Mouse (Mus musculus): Measurements from ENCODE around the gene Lhfp. TPM values are rescaled to one million over a fixed set of nuclear protein-coding genes. Genes with fewer than 3 reads are reported as not detected.
A peak's percentile ranks its signal among the peaks of the same experiment; 100 is the strongest.

Gene Lhfp
- polyA plus RNA-seq, 1 experiment from 2014 or later, result 50.8 TPM

DNA sequence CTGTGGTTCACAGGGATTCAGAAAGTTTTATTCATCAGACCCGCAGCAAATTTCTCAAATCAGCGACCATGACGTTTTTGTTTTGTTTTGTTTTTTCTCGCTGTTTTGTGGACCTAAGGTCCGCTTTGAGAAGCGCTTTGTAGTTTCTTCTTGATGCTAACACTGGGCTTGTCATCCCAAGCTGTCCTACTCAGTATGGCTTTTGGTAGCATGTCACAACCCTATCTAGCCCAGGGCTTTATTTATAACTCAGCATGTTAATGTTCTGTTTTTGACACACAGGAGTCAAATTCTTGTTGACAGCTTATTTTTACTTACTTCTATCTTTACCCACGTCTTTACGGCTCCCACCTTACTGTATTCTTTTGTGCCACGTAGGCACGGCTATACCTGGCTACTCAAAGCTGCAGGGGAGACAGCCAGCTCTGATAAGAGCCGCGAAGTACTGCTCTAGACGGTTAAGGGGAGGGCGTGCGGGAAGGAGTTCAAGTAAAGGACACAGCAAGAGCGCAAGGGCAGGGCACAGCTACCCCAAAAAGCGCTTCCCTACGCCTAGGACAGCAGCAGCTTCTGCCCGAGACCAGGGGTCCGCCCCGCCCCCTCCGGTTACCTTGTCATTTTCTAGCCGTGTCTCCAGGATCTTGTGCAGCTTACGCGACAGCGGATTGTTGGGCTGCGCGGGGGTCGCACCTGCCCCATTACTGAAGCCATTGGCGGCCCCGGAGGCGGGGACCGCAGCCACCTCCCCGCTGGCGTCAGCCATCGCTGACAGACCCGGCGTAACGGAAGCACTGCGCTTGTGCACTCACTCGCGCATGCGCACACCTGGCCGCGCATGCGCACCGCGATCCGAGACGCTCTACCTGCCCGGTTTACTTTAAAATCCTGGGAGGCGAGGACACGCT, 24.6 kb upstream of the Lhfp start, which contains the start of gene Cog6:
TSS of gene Cog6 (minus strand) at position 802 of the 905 bp plus-strand sequence.
- WGBS, result 5% methylated on average over 53 of the region's 53 CpGs
- Histone ChIP-seq H3K36me3 (peaks cover 6% of the 10 kb centered on the region; the same call in 1 of the 2 replicates), H3K27ac (peak within 1 kb of the TSS; percentile 46; the same call in 1 of the 2 replicates), H3K27me3 (no peaks in the 10 kb centered on the region), H3K4me1 (peaks cover 5% of the 10 kb centered on the region; the same call in 1 of the 2 replicates), H3K4me2 (replicated peaks) (peak within 1 kb of the TSS; percentile 70), H3K9me3 (no peaks in the 10 kb centered on the region), H3K9ac (peak within 1 kb of the TSS; percentile 78), H3K4me3 (peak within 1 kb of the TSS; percentile 83)
- ATAC-seq (ENCODE audit: insufficient number of reproducible peaks, insufficient read depth, low FRiP score, low TSS enrichment), result peak; percentile 90

DNA sequence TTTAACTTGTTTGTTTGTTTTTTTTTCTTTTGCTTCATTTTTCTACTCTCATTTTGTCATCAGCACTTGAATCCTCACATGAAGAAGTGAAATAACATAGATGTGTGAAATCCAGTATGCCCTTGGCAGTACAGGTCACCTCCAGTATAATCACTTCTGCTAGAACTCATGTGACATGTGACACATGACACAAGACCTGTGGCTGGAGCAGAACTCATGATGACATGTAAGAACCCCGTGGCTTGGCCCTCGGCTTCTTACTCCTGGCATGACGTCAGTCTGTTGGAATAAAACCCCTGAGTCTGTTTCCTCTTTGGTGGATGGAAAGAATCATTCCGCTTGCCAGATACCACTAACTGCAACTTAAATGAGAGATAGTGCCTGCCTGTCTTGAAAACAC, 14.0 kb upstream of the Lhfp start:
- no peaks in the 10 kb centered on the region for H3K4me1 ChIP-seq
- H3K27ac ChIP-seq, result no peak overlapping the region
- H3K9me3 ChIP-seq, result no peaks in the 10 kb centered on the region
- 76% methylated on average over 4 of the region's 4 CpGs for WGBS
- ATAC-seq (ENCODE audit: insufficient number of reproducible peaks, insufficient read depth, low FRiP score, low TSS enrichment), result no peak
- H3K4me2 ChIP-seq (replicated peaks), result no peak overlapping the region
- H3K4me3 ChIP-seq, result no peak overlapping the region
- no peaks in the 10 kb centered on the region for H3K27me3 ChIP-seq
- no peak overlapping the region for H3K9ac ChIP-seq
- no peaks in the 10 kb centered on the region for H3K36me3 ChIP-seq

DNA sequence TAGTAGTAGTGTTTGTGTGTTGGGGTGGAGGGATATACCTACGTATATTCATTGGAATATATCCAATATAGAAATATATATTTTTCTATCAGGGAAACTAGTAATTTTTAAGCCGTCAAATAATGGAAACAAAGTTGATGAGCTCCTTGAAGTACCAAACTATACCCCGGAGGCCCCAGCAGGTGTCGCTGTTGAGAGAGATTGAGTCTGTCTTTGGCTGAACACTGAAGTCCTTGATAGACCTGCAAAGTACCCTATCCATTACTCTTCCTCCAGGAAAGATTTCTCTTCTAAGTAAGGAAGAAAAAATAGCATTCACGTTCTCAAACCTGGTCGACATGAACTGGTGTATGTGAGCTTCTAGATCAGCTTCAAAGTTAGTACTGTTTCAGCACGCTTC, 12.3 kb upstream of the Lhfp start:
- no peaks in the 10 kb centered on the region for H3K9me3 ChIP-seq
- WGBS, result 18% methylated on average over 7 of the region's 7 CpGs

DNA sequence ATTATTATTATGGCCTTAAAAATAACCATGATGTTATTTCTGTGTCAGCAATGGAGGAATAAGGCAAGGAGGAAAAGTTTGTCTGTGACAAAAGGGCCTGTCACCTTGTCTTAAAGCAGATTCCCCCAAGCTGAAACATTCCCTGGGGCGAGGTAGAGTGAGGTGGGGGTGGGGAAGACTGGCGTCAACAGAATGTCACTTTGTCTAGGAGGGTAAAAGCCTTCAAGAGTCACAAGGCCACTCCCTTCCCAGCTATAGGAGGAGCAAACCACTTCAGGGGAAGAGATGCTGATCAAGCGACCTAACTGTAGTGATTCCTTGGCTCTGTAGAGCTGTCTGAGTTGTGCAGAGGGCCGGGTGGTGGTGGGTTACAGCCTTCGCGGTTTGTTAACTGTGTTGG, 9.7 kb upstream of the Lhfp start:
- no peak for ATAC-seq (ENCODE audit: insufficient number of reproducible peaks, insufficient read depth, low FRiP score, low TSS enrichment)
- H3K4me3 ChIP-seq, result no peak overlapping the region
- no peaks in the 10 kb centered on the region for H3K4me1 ChIP-seq
- 36% methylated on average over 6 of the region's 6 CpGs for WGBS
- no peak overlapping the region for H3K4me2 ChIP-seq (replicated peaks)
- H3K9me3 ChIP-seq, result no peaks in the 10 kb centered on the region
- no peak overlapping the region for H3K9ac ChIP-seq
- no peaks in the 10 kb centered on the region for H3K27me3 ChIP-seq
- no peaks in the 10 kb centered on the region for H3K36me3 ChIP-seq
- no peak overlapping the region for H3K27ac ChIP-seq

More for the DNA sequence above, 12.3 kb upstream of the Lhfp start:
- no peak for ATAC-seq (ENCODE audit: insufficient number of reproducible peaks, insufficient read depth, low FRiP score, low TSS enrichment)
- Histone ChIP-seq H3K9ac (no peak overlapping the region), H3K27ac (no peak overlapping the region), H3K4me1 (no peaks in the 10 kb centered on the region), H3K4me3 (no peak overlapping the region), H3K4me2 (replicated peaks) (no peak overlapping the region), H3K27me3 (no peaks in the 10 kb centered on the region), H3K36me3 (no peaks in the 10 kb centered on the region)

DNA sequence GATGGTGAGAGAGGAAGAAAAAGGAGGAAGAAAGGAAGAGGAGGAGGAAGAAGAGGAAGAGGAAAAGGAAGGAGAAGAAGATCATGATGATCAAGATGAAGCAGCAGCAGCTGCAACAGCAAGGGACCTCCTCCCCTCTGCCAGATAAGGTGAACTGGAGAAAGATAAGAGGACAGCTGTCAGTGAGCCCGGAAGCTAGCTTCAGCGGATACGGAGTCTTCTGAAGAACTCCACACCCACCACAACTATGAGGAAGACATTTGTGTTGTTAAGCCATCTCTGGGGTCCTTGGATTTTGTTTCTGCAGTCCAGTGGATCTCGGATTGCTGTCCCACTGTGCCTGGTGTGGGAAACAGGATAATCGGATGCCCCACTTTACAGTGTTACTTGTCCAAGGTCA, 8.9 kb upstream of the Lhfp start:
- Histone ChIP-seq H3K9me3 (no peaks in the 10 kb centered on the region), H3K4me2 (replicated peaks) (no peak overlapping the region), H3K27ac (no peak overlapping the region), H3K9ac (no peak overlapping the region), H3K27me3 (no peaks in the 10 kb centered on the region), H3K36me3 (no peaks in the 10 kb centered on the region), H3K4me3 (no peak overlapping the region), H3K4me1 (no peaks in the 10 kb centered on the region)
- WGBS, result 60% methylated on average over 5 of the region's 5 CpGs
- ATAC-seq (ENCODE audit: insufficient number of reproducible peaks, insufficient read depth, low FRiP score, low TSS enrichment), result no peak

DNA sequence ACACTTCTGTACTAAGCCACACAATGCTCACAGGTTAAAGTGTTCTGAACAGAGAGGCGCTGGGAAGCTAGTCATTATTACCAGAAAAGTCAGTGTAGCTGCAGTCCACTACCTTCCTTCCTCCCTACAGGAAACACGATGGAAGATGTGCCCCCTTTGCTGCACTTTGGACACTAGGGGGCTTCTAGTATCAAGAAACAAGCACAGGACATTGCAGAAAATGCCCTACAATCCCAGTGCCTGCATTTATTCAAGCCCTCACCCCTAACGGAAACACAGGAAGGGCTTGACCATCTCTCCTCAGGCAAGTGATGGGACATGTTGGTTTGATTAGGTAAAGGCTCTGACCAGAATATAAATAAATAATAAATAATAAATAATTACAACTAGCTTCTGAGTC, 7.9 kb upstream of the Lhfp start:
- Histone ChIP-seq H3K36me3 (no peaks in the 10 kb centered on the region), H3K9ac (no peak overlapping the region), H3K9me3 (no peaks in the 10 kb centered on the region), H3K4me3 (no peak overlapping the region), H3K27ac (no peak overlapping the region), H3K4me1 (no peaks in the 10 kb centered on the region), H3K27me3 (no peaks in the 10 kb centered on the region), H3K4me2 (replicated peaks) (no peak overlapping the region)
- no peak for ATAC-seq (ENCODE audit: insufficient number of reproducible peaks, insufficient read depth, low FRiP score, low TSS enrichment)
- WGBS, result 21% methylated on average over 3 of the region's 3 CpGs

DNA sequence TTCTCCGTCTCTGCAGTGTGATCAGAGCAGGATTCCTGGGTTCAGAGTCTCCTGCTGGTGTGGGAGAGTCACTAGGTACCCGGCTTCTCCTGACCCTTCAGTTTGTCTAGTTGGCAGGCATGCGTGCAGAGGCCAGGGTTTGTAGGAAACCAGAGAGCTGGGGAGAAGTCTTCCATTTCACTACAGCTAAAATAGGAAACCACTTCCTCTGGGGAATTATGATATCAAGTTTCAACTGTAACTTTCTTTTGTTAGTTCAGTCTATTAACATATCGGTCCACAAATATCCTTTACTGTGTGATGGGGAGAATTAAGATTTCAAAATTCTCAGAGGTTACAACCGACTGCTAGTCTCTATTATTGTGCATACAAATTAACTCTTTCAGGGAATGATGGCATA, 5.3 kb upstream of the Lhfp start:
- Histone ChIP-seq H3K4me1 (peaks cover 6% of the 10 kb centered on the region; the same call in 1 of the 2 replicates), H3K27me3 (no peaks in the 10 kb centered on the region), H3K9ac (no peak overlapping the region), H3K27ac (no peak overlapping the region), H3K36me3 (no peaks in the 10 kb centered on the region), H3K4me3 (no peak overlapping the region), H3K9me3 (no peaks in the 10 kb centered on the region), H3K4me2 (replicated peaks) (no peak overlapping the region)
- 43% methylated on average over 5 of the region's 5 CpGs for WGBS
- ATAC-seq (ENCODE audit: insufficient number of reproducible peaks, insufficient read depth, low FRiP score, low TSS enrichment), result no peak

DNA sequence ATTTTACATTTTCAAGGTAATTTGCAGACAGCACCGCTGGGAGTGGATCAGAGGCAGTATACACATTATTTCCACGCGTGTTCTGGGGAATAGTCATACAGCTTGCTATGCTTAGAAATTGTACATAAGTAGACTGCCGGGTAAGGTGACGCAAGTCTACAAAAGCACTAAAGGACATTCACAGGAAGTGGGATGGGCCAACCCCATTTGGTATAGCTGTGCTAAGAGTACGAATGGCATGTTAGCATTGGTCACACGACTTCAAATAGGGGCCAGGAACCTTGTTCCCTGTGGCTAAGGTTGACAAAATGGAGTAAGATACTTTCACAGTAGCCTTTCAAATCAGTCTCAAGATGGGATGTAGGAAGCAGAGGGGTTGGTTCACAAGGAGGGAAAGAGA, 4.4 kb upstream of the Lhfp start:
- Histone ChIP-seq H3K27ac (no peak overlapping the region), H3K9ac (no peak overlapping the region), H3K36me3 (no peaks in the 10 kb centered on the region), H3K27me3 (no peaks in the 10 kb centered on the region), H3K4me2 (replicated peaks) (no peak overlapping the region), H3K9me3 (no peaks in the 10 kb centered on the region), H3K4me3 (no peak overlapping the region), H3K4me1 (peaks cover 6% of the 10 kb centered on the region; the same call in 1 of the 2 replicates)
- no peak for ATAC-seq (ENCODE audit: insufficient number of reproducible peaks, insufficient read depth, low FRiP score, low TSS enrichment)
- WGBS, result 89% methylated on average over 7 of the region's 7 CpGs

DNA sequence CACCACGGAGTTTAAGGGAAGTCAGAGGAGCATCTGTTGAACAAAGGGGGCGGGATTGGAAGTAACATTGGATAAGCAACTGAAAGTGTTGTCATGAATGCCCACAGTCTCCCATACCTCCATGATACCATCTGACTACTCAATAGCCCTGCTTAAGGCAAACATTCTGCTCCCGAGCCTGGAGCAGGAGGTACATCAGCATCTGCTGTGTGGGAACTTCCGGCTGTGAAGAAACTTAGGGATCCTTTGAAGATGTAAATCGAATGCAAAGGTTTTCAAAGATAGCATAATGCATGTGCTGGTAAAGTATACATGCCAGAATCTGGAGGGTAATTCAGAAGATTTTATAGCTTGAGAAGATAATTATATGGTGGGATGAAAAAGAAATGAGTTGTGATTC, 2.4 kb upstream of the Lhfp start:
- no peaks in the 10 kb centered on the region for H3K9me3 ChIP-seq
- peaks cover 21% of the 10 kb centered on the region; the same call in 1 of the 2 replicates for H3K4me1 ChIP-seq
- 71% methylated on average over 5 of the region's 5 CpGs for WGBS
- no peak overlapping the region for H3K4me3 ChIP-seq
- H3K4me2 ChIP-seq (replicated peaks), result no peak overlapping the region
- no peak overlapping the region for H3K27ac ChIP-seq
- H3K27me3 ChIP-seq, result 0 out of 2 replicates have a peak, but pooled peaks cover 4% of the 10 kb centered on the region
- no peak for ATAC-seq (ENCODE audit: insufficient number of reproducible peaks, insufficient read depth, low FRiP score, low TSS enrichment)
- H3K9ac ChIP-seq, result no peak overlapping the region
- no peaks in the 10 kb centered on the region; the same call in 1 of the 2 replicates for H3K36me3 ChIP-seq

DNA sequence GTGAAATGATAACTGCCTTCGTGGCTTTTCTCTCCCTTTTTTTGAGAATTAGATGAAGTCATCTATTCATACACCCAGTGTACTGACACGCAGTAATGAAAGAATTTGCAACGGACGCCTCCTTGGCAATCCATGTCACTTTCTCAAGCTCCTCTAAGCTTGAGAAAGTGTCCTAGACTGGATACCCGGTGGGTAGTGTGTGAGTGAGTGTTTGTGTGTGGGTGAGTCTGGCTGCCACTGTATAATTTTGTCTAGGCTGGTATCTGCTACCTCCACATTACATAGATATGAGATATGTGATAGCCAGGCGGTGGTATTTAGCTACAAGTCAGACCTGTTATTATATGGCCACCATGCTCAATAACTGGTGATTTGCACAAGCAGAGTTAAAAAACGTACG, 1.6 kb upstream of the Lhfp start:
- Histone ChIP-seq H3K27me3 (0 out of 2 replicates have a peak, but pooled peaks cover 4% of the 10 kb centered on the region), H3K27ac (no peak overlapping the region), H3K9ac (no peak overlapping the region), H3K4me3 (no peak overlapping the region), H3K4me2 (replicated peaks) (no peak overlapping the region), H3K9me3 (no peaks in the 10 kb centered on the region), H3K36me3 (no peaks in the 10 kb centered on the region; the same call in 1 of the 2 replicates), H3K4me1 (peaks cover 24% of the 10 kb centered on the region; the same call in 1 of the 2 replicates)
- ATAC-seq (ENCODE audit: insufficient number of reproducible peaks, insufficient read depth, low FRiP score, low TSS enrichment), result no peak
- WGBS, result 85% methylated on average over 8 of the region's 8 CpGs

DNA sequence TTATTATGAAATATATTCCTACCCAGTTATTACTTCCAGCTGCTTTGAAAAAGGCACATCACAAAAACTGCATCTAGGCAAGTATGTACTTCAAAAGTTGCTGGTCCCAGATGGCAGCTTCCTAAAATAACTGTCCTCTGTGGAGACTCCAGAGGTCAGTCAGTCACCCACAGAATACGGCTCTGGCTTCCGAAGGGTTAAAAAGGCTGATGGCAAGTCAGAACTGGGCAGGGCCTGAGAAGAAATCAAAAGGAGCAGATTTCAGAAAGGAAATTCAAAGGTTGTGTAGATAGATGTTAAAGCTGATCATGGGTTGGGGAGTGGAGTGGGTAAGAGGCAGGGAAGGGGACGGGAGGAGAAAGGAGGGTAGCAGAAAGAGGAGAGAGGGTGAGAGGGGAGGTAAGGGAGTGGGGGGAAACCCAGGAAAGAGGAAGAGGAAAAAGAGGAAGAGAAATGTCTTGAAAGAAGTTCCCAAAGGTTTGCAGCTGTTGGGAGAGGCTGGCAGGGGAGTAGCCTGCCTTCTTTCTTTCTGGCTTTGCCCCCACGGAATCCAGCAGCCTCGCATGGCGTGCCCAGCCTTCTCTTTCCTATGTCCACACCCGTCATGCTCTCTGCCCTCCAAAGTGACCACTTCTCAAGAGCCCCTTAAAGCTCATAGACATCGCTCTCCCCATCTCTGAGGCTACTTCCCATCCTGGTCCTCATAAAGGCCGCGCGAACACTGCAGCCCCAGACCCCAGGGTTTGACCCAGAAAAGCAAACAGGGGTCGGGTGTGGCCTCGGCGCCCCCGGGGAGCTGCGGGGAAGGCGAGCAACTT, 526 bp upstream of the Lhfp start:
- Histone ChIP-seq H3K27me3 (0 out of 2 replicates have a peak, but pooled peaks cover 4% of the 10 kb centered on the region), H3K4me3 (peak overlapping the region; percentile 71), H3K9me3 (no peaks in the 10 kb centered on the region), H3K36me3 (no peaks in the 10 kb centered on the region; the same call in 1 of the 2 replicates), H3K4me2 (replicated peaks) (peak overlapping the region; percentile 85), H3K4me1 (peaks cover 25% of the 10 kb centered on the region; the same call in 1 of the 2 replicates), H3K27ac (no peak overlapping the region), H3K9ac (peak overlapping the region; percentile 67)
- WGBS, result 7% methylated on average over 17 of the region's 17 CpGs
- ATAC-seq (ENCODE audit: insufficient number of reproducible peaks, insufficient read depth, low FRiP score, low TSS enrichment), result no peak; the same call in 1 of the 2 replicates

Measured in embryonic facial prominence, embryonic 12.5 days (tissue).